Mouse (Mus musculus) lung, postnatal 14 days (tissue): ENCODE results near the gene Oat.

Experiments used
- DNase-seq: peaks from one replicate; pipeline ENCODE4 v3.0.0; 2021

The Oat gene

DNA sequence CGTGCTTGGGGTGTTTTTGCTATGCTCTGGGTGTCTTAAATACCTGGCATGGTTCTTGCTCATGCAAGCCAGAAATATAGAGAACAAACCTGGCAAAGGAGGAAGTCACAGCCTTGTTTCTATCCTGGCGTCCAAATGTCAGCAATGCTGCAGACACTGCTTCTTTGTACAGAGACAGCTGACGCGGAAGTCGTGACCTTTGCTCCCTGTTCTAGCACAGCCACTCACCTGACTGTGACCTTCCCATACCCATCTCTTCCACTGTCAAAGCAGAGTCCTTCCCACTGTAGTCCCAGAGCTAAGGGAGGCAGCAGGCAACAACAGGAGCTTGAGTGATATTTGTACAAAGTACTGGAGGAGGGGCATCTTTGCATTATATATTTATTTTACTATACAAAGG is 13.4 kb upstream of the Oat start:
- DNase-seq = no peak

DNA sequence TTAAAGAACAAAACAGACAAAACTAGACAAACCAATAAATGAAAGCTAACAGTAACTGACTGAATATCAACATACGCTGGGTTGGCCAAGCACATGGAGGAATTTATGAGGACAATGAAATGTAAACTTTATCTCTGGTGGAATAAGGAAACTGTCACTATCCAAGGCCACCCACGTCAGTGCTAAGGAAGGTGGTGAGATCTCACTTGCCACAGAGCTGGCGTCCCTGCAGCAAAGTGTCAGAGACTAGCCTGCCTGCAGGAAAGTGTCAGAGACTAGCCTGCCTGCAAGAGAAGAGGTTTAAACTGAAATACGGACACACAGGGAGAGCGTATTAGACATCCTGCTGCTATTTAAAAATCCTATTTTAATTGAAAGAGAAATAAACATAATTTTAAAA is 11.0 kb upstream of the Oat start:
- DNase-seq = no peak

DNA sequence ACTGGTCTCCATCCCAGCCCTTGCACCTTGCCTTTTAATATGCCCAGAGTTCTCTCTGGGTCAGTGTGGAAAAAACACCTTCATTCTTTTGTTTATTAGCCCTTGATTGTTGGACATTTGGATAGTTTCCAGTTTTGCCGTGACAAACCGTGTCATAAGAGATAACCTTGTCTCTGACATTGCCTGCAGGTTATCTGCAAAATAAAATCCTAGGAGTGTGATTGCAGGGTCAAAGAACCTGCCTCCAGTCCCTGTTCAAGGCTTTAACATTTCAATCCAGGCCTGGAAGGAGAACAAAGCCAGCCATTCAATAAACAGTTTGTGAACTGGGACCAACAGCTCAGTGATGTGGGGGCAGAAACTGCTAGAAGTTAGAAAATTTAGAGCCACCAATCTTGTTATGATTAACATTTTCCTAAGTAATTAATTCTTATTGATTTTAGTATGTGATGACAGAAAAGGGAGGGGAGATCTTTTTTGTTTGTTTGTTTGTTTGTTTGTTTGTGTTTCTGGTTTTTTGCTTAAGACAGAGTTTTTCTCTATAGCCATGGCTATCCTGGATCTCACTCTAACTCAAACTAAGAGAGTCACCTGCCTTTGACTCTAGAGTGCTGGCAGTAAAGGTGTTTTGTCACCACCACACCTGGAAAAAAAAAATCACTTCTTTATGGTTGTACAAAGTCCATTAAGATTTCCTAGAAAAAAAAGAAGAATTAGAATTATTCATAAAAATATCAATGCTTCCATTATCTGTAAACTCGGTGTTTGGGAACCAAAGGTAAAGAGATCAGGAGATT is 9.7 kb upstream of the Oat start:
- DNase-seq = no peak

DNA sequence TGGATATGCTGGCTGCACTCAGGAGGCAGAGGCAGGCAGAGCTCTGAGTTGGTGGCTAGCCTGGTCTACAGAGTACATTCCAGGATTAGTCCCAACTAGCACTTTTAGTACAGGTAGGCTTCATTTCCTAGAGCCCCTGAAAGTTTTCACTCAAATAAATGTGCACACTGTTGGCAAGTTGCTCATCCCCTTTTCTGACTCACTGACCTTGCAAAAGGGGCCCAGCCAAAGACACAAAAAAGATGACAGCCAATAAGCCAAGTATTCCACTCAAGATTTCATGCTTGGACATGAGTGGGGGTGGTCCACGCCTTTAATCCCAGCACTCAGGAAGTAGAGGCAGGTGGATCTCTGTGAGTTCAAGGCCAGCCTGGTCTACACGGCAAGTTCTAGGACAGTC is 5.2 kb upstream of the Oat start:
- no peak for DNase-seq

DNA sequence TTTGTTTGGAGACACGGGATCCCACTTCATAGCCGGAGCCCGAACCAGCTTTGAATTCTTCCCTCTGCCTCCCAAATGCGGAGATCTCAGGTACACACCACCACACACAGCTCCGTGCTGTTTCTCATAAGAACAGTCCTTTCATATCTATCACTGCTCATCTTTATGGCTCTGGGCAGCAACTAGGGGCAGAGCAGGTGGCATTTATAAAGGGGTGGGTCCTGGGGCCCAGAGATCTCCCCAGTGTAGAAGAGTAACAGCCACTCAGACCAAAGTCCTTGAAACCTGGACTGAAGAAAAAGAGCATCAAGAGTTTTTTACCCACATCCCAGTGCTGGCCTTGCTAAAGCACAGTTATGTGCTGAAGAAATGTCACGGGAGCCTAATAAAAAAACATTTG is 4.3 kb upstream of the Oat start:
- no peak for DNase-seq

GRCm38 (mm10) chr7:132576891-132577290 is 693 bp upstream of the Oat start:
- DNase-seq = no peak

DNA sequence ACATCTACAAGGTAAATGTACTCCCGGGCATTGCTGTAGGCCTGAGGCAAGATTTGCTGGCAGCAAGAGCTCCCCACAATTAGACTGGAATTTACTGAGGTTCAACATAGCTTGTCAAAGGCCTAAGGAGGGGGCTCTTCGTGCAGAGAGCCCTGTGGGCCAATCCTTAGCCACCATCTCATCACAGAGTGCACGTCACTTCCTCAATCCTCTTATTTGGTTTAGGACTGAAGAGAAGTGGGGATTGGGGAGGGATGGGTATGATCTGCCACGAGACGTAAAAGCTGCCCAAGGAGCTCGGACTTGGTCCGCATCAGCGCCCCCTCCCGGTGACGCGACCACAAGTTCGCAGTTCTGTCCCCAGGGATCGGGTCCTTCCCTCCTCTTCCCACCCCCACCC is 575 bp downstream of the Oat start:
- DNase-seq = peak; percentile 87

DNA sequence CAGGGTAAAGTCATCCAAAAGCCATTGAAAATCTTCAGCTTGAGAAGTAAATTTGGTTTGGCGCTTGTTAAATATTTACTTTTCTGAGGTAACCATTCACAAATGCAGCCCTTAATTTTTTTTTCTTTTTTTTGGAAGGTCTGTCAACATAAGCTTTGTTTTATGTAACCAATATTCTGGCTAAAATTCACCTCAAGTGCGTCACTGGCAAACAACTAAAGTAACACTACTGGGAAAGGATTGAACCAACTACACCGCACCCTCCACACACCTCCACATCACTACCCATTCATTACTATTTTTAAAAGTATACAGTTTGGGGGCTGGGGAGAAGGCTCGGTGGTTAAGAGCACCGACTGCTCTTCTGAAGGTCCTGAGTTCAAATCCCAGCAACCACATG is 1.6 kb downstream of the Oat start:
- no peak for DNase-seq

- DNase-seq = no peak
Observed at GRCm38 (mm10) chr7:132573205-132573604, 3.0 kb downstream of the Oat start.

GRCm38 (mm10) chr7:132572738-132573137 is 3.5 kb downstream of the Oat start:
- no peak for DNase-seq

GRCm38 (mm10) chr7:132571481-132571880 is 4.7 kb downstream of the Oat start:
- no peak for DNase-seq

- DNase-seq = no peak
Observed at GRCm38 (mm10) chr7:132570071-132570470, 6.1 kb downstream of the Oat start.

- DNase-seq = no peak
Observed at GRCm38 (mm10) chr7:132568817-132569216, 7.4 kb downstream of the Oat start.

- DNase-seq = no peak
Observed at GRCm38 (mm10) chr7:132565831-132566230, 10.4 kb downstream of the Oat start.

DNA sequence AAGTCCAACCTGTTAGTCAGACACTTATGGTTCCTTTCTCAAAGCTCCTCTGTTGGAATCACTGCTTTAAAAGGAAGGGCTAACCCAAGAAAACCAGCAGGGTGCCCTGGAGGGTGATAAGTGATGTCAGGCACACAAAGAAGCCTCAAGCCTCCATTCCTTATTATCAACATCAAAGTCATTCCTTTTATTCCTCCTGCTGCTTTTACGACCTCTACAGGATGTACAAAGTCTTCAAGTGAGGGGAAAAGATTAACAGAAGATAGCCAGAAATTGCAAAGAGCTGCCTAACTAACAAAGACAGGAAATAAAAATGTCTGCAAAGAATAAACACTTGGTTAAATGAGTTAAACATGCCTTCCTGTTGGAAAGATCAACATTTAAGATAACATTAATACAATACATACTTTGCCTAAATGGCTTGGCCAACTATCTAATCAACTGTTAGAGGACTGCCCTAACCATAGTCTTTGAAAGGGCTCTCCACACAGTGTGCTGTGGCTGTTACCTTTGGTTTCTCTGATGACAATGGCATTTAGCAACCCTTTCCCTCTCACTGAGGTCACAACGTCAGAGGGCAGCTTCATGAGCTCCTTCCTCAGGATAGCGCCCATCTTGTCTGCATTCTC is 16.9 kb downstream of the Oat start:
- DNase-seq = no peak

GRCm38 (mm10) chr7:132558141-132558736 is 18.0 kb downstream of the Oat start:
- DNase-seq = no peak

DNA sequence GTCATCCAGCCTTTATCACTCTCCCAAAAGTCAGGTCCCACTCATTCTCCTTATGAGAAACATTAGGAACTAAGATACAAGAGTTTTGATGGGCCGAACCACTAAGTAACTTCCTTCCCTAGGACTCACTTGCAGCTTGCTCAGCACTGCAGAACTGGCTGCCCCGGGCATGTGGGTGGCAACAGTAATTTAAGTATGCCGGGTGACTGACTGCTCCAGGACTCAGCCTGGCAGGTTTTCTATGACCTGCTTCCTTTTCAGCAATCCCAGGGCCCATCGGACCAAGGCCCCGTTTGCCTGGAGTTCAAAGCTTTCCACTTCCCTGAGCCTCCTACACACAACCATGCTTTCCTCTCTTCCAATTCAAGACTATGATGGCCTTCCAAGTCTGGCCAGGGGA is 19.6 kb downstream of the Oat start:
- no peak for DNase-seq

DNA sequence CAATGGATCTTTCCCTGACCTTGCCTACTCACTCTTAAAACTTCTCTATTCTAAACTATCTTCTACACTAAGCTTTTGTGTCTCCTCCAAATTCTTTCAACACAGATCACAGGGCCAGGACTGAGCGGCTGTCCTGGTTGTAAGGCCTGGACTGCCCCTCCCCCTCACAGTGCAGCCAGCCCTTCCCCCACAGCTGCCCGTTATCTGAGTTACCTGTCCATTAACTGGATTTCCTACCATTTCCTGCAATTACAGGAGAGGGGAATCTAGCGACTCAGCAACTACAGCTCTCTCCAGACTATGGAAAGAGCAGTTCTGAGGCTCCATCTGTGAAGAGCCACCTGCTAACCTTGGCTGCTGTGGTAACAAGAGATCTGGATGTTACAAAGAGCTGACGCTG is 20.3 kb downstream of the Oat start:
- no peak for DNase-seq

DNA sequence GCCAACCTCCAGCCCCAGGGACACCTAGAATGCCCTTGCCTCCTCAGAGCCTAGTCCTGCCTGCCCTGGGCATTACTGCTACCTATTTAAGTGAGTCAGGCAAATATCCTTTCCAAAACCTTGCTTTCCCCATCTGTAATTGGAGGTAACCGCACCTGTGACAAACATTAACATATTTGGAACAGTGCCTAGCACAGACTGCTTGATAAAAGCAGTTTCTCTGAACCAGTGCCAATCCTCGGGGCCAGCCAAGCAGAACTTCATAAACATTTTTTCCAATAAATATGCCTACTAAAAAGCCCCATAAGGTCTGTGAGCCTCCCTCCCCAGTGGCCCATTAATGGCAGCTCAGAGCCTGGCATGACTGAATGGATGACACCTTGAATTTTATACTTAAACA is 22.1 kb downstream of the Oat start:
- no peak for DNase-seq

- DNase-seq = peak; percentile 97
Observed at GRCm38 (mm10) chr7:132551351-132552126, 24.7 kb downstream of the Oat start.

DNA sequence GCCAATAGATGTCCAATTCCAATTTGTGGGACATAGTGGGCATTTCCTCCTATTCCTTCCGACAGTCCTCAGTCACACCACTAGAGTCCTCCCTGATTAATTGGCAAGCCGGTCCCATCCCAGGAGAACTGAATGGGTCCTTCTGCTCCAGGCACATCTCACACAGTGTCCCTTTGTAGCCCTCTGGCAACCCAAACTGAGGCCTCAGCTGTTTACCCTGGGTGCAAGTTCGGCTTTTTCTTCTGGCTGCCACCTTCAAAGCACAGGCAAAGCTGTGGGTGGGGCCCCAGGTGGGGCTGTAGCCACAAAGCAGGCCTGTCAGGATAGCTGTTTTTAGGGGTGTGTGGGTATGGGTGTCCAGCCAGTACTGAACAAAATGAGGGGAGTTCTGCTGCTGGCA is 29.1 kb downstream of the Oat start:
- no peak for DNase-seq

- no peak for DNase-seq
Observed at GRCm38 (mm10) chr7:132542427-132542826, 33.8 kb downstream of the Oat start.

- DNase-seq = no peak
Observed at GRCm38 (mm10) chr7:132541566-132541965, 34.6 kb downstream of the Oat start.

- DNase-seq = no peak
Observed at GRCm38 (mm10) chr7:132540597-132540996, 35.6 kb downstream of the Oat start.
